Mouse (Mus musculus) heart, embryonic 15.5 days (tissue): Measurements from ENCODE around the gene Rtn4r. TPM values are rescaled to one million over a fixed set of nuclear protein-coding genes. Genes with fewer than 3 reads are reported as not detected.

Source experiments
- ATAC-seq: fragments of 200-750 bp; cut with Nextera tagmentation; replicated peaks from 2 replicates; pipeline ENCODE4 v1.8.0; 2017; ENCODE audit warnings: low read depth, moderate TSS enrichment; ENCODE audit not compliant: insufficient number of reproducible peaks, insufficient read depth, low FRiP score
- H3K27ac ChIP-seq: fragments of 300-500 bp; sonication (generic); 2 replicates; pipeline ENCODE4 v1.5.1; 2015; ENCODE audit warnings: mild to moderate bottlenecking, inconsistent platforms
- H3K27me3 ChIP-seq: fragments of 300-500 bp; sonication (generic); 2 replicates; pipeline ENCODE4 v1.6.1; 2015; ENCODE audit warnings: inconsistent platforms
- H3K36me3 ChIP-seq: fragments of 300-500 bp; sonication (generic); 2 replicates; pipeline ENCODE4 v1.6.1; 2015; ENCODE audit warnings: mild to moderate bottlenecking, inconsistent platforms
- H3K4me1 ChIP-seq: fragments of 300-500 bp; sonication (generic); replicated peaks from 2 replicates; pipeline ENCODE4 v1.6.1; 2015; ENCODE audit warnings: inconsistent platforms
- H3K4me2 ChIP-seq: fragments of 300-500 bp; sonication (generic); 2 replicates; pipeline ENCODE4 v1.6.1; 2015; ENCODE audit warnings: inconsistent platforms, mild to moderate bottlenecking, moderate library complexity
- H3K4me3 ChIP-seq: fragments of 300-500 bp; sonication (generic); 2 replicates; pipeline ENCODE4 v1.5.1; 2015; ENCODE audit warnings: mild to moderate bottlenecking, inconsistent platforms
- H3K9ac ChIP-seq: fragments of 300-500 bp; sonication (generic); 2 replicates; pipeline ENCODE4 v1.6.1; 2015; ENCODE audit warnings: mild to moderate bottlenecking, inconsistent platforms
- H3K9me3 ChIP-seq: fragments of 300-500 bp; sonication (generic); replicated peaks from 2 replicates; pipeline ENCODE4 v1.6.1; 2016; ENCODE audit warnings: inconsistent platforms
- WGBS: fragments of 180-500 bp; shearing (Covaris S2); methylation state at CpG from one replicate; pipeline ENCODE4 v1.1.7; 2015; ENCODE audit warnings: mixed read lengths; 5-methylcytosine and 5-hydroxymethylcytosine counted together
- polyA plus RNA-seq: library from polyadenylated mRNA; unstranded; fragments of >200 nt; fragmentation: Nextera tagmentation; extraction: Ambion mirVana; gene quantifications from 2 replicates; pipeline ENCODE4 v1.2.1, GENCODE M21; 2015

Gene Rtn4r
- polyA plus RNA-seq, 1 experiment from 2014 or later = 0.60 TPM

DNA sequence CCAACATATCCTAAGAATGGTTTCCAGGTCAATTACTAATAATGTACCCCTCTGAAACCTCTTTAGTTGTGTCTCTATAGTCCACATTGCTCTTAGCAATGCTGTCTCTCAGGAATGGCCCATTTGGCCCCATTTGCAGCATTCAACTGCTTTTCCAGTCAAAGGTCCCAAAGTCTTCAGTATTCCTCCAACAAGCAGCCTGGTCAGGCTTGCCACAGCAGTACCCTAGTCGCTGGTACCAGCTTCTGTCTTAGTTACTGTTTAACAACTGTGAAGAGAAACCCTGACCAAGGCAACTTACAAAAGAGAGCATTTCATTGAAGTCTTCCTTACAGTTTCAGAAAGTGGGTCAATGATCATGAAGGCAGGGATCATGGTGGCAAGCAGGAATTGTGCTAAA is 24.1 kb upstream of the Rtn4r start:
- ATAC-seq = no peak
- H3K9ac ChIP-seq = no peak overlapping the region
- WGBS = 78% methylated on average over 1 of the region's 1 CpGs
- no peaks in the 10 kb centered on the region for H3K36me3 ChIP-seq
- H3K27ac ChIP-seq = no peak overlapping the region
- H3K9me3 ChIP-seq = no peaks in the 10 kb centered on the region
- H3K4me2 ChIP-seq = no peak overlapping the region
- H3K4me3 ChIP-seq = no peak overlapping the region
- H3K4me1 ChIP-seq = peaks cover 10% of the 10 kb centered on the region
- no peaks in the 10 kb centered on the region for H3K27me3 ChIP-seq

DNA sequence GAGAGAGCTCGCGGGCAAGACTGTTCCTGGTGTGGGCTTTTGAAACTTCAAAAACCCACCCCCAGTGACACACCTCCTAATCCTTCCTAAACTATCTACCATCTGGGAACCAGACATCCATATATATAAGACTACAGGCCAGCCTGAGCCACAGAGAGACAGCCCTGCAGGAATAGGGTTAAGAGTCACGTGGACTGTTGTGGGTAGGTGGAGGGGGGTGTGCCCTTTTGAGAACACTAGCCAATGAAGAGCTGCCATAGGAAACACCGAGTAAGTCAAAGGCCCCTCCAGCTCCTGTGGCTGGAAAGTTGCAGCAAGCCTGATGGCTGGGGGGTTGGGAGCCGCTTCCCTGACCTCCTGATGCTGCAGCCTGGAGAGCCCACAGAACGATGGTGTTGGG is 23.6 kb upstream of the Rtn4r start:
- 32% methylated on average over 6 of the region's 6 CpGs for WGBS
- no peaks in the 10 kb centered on the region for H3K27me3 ChIP-seq
- no peak overlapping the region for H3K4me2 ChIP-seq
- no peaks in the 10 kb centered on the region for H3K36me3 ChIP-seq
- no peak overlapping the region for H3K9ac ChIP-seq
- H3K9me3 ChIP-seq = no peaks in the 10 kb centered on the region
- ATAC-seq = no peak
- no peak overlapping the region for H3K27ac ChIP-seq
- peaks cover 10% of the 10 kb centered on the region for H3K4me1 ChIP-seq
- no peak overlapping the region for H3K4me3 ChIP-seq

DNA sequence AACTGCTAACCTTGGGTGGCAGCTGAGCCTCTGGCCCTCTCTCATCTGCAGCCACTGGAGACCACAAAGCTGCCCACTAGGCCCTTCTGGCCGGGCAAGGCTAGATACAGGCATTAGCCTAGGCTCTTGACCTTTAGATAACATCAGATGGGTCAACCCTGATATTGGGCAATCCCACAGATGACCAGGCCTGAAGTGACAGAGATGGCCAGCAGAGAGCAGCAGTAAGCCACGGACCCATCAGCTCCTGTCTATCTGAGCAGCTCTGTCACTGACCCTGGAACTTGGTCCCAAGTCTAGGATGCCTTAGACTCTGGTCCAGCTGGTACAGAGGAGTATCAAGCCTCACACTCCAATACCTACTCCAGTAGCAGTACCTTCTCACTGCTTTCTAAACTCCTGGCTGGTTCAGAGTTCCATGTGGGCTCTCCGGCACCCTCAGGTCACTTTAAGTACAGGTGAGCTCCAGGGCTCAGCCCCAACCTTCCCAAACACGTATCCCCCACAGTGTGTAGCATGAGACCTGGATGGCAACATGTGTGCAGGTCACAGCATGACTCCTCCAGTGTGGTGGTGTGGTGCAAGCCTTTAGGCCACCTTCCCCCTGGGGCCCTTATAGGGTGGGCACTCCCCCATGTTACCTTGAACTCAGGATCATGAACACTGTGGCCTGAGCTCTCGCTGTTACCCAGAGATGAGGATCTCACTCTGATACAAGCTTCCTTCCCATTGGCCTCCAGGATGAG is 19.0 kb upstream of the Rtn4r start:
- Histone ChIP-seq H3K4me2 (no peak overlapping the region), H3K9me3 (0 out of 2 replicates have a peak, but pooled peaks cover 5% of the 10 kb centered on the region), H3K36me3 (no peaks in the 10 kb centered on the region), H3K27ac (no peak overlapping the region), H3K4me3 (no peak overlapping the region), H3K27me3 (no peaks in the 10 kb centered on the region), H3K4me1 (peaks cover 10% of the 10 kb centered on the region), H3K9ac (no peak overlapping the region)
- WGBS = 46% methylated on average over 5 of the region's 5 CpGs
- ATAC-seq = peak; percentile 36; the same call in 1 of the 2 replicates

DNA sequence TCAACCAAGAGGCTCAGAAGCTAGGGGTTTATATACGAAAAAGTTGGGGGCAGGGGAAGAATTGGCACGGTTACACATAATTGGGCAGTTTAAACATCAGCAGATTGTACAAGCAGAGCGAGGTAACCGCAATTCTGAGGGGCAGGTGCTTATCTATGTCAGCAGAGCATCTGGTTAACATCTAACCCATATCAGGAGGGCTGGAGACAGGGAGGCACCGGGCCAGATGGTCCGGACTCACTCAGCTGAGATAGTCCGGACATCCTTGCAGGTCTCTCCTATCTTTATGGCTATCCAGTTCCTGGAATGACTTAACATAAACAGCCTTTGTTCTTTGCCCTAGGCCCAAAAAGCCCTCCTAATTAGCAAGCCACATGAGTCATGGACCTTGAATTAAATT is 16.4 kb upstream of the Rtn4r start:
- Histone ChIP-seq H3K9me3 (0 out of 2 replicates have a peak, but pooled peaks cover 5% of the 10 kb centered on the region), H3K4me1 (peaks cover 10% of the 10 kb centered on the region), H3K27ac (no peak overlapping the region), H3K4me2 (no peak overlapping the region), H3K36me3 (no peaks in the 10 kb centered on the region), H3K27me3 (peaks cover 7% of the 10 kb centered on the region; the same call in 1 of the 2 replicates), H3K4me3 (no peak overlapping the region), H3K9ac (no peak overlapping the region)
- no peak for ATAC-seq
- 66% methylated on average over 7 of the region's 7 CpGs for WGBS

DNA sequence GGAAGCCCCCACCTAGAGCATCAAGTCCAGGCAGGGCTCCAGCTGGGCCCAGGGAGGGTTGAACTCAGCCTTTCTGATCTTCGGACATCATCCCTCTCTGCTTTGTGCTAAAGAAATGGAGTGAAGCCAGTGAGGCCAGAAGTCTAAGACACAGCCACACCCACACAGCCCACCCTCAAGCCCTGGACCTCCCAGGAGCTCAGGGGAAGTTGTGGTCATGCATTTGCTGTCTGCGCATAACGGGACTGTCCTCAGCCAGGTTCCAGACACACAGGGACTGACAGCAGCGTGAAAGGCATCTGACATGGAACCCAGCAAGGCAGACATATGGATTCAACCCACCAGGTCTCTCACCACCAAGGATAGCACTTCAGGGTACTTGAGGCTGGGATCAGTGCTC is 11.0 kb upstream of the Rtn4r start:
- Histone ChIP-seq H3K4me1 (no peaks in the 10 kb centered on the region), H3K4me3 (no peak overlapping the region), H3K9me3 (no peaks in the 10 kb centered on the region), H3K9ac (no peak overlapping the region), H3K27me3 (peaks cover 7% of the 10 kb centered on the region; the same call in 1 of the 2 replicates), H3K4me2 (no peak overlapping the region), H3K27ac (no peak overlapping the region), H3K36me3 (no peaks in the 10 kb centered on the region)
- WGBS = 79% methylated on average over 4 of the region's 4 CpGs
- no peak for ATAC-seq

DNA sequence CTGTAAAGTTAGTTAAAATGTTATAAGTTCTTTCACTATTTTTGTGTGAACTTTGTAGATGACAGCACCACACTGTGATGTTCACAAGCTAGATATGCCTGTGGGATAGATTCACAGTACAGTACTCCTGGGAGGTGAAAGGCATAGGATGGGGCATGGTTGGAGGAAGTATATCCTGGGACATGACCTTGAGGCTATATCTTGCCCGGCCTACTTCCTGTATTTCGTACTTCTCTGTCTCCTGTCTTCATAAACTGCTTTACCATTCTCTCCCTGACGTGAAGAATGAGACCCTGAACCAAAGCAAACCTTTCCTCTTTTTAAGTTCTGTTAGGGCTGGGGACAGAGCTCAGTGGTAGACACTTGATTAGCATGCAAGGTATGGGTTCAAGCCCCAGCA is 9.2 kb upstream of the Rtn4r start:
- H3K9me3 ChIP-seq = no peaks in the 10 kb centered on the region
- H3K4me3 ChIP-seq = no peak overlapping the region
- peaks cover 11% of the 10 kb centered on the region for H3K27me3 ChIP-seq
- no peak overlapping the region for H3K4me2 ChIP-seq
- no peaks in the 10 kb centered on the region for H3K36me3 ChIP-seq
- H3K4me1 ChIP-seq = no peaks in the 10 kb centered on the region
- H3K27ac ChIP-seq = no peak overlapping the region
- H3K9ac ChIP-seq = no peak overlapping the region
- no peak for ATAC-seq
- WGBS = 63% methylated on average over 3 of the region's 3 CpGs

DNA sequence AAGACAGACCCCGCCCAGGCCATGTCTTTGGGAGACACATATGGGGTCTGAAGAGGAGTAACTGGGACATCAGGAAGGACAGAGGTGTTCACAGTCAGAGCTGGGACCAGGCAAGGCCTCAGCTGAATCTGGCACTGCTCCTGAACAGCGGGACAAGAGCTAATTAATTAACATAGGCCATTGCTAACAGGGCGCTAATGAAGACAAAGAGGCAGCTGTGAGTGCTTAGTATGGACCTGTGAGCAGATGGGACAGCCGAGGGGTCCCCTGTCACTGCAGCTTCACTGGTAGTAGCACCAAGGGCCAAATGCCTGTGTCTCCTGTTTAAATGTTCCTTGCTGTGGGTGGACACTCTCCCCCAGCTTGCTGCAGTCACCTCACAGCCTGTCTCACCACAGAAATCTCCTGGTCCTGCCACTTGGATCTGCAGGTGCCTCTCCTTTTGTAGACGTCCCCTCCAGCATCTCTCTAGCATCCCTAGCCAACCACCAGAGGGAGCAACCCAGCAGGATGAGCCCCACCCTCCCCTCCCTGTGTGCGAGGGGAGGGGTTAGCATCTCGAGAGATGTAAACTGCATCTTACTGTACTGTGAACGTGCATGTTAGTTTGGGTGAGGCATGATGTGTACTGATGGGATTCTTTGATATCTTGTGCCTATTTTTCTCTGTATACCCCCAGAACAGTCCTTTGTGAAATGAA is 8.3 kb upstream of the Rtn4r start:
- no peak overlapping the region for H3K4me2 ChIP-seq
- H3K4me3 ChIP-seq = no peak overlapping the region
- H3K4me1 ChIP-seq = no peaks in the 10 kb centered on the region
- no peak overlapping the region for H3K27ac ChIP-seq
- peaks cover 15% of the 10 kb centered on the region for H3K27me3 ChIP-seq
- WGBS = 20% methylated on average over 8 of the region's 8 CpGs
- ATAC-seq = no peak
- no peak overlapping the region for H3K9ac ChIP-seq
- no peaks in the 10 kb centered on the region for H3K36me3 ChIP-seq
- H3K9me3 ChIP-seq = no peaks in the 10 kb centered on the region

DNA sequence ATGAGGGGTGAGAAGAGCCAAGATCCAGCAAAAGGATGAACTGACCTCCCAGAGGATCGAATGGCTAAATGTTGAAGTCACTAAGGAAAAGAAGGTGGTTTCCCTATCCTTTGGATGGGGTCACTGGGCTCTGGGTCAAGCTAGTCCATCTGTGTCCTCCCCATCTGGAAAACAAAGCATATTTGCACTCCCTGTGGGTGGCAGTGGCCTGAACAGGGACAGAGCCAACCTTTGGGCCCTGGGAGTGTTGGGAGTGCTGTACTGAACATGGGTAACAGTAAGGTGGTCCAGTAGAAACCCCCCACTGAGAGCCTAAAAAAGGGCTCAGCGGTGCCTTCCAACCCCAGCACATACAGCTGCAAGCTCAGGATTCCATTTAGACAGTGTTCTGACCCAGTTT is 4.7 kb upstream of the Rtn4r start:
- no peak overlapping the region for H3K4me3 ChIP-seq
- H3K4me1 ChIP-seq = peaks cover 13% of the 10 kb centered on the region
- no peak overlapping the region for H3K27ac ChIP-seq
- no peak overlapping the region for H3K9ac ChIP-seq
- H3K27me3 ChIP-seq = peaks cover 39% of the 10 kb centered on the region
- 62% methylated on average over 2 of the region's 2 CpGs for WGBS
- H3K36me3 ChIP-seq = no peaks in the 10 kb centered on the region
- H3K9me3 ChIP-seq = no peaks in the 10 kb centered on the region
- ATAC-seq = no peak
- no peak overlapping the region for H3K4me2 ChIP-seq

DNA sequence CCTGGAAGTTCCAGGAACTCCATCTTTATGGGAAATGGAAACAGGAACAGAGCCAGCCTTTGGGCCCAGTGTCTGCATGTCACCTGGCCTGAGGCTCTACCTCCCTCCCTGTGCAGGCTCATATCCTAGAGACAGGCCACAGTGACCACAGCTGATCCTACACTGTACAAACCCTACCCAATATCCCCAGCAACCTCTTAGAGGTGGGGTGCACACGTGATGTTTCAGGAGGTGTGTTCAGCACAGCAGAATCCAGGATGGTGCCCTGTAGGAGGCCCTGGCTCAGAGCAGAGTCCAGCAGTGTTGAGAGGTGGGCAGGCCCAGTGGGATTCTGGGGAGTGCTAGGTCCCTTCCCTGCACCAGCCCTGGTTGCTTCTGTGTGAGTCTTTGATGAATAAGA is 4.0 kb upstream of the Rtn4r start:
- no peak for ATAC-seq
- peaks cover 17% of the 10 kb centered on the region for H3K4me1 ChIP-seq
- peaks cover 47% of the 10 kb centered on the region for H3K27me3 ChIP-seq
- no peaks in the 10 kb centered on the region for H3K36me3 ChIP-seq
- no peak overlapping the region for H3K9ac ChIP-seq
- H3K27ac ChIP-seq = no peak overlapping the region
- no peaks in the 10 kb centered on the region for H3K9me3 ChIP-seq
- no peak overlapping the region for H3K4me3 ChIP-seq
- WGBS = 22% methylated on average over 1 of the region's 1 CpGs
- H3K4me2 ChIP-seq = no peak overlapping the region

DNA sequence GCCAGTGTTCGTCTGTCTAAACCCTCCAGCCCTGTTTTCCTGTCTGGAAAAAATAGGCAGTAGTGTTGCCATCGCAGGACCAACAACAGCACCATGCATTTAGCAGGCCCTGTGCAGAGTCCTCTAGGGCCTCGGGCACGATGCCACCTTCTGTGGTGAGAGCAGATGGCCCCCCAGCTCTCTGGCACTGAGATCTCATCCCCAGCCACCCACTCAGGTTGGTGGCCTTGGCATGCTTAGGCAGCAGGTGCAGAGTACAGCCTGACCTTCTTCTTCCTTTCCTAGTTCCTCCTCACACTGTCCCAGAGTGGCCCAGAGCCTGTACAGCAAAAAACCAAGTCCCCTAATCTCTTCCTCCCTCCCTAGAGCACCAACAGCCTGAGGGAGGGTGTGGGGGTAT is 3.4 kb upstream of the Rtn4r start:
- Histone ChIP-seq H3K36me3 (no peaks in the 10 kb centered on the region), H3K9ac (no peak overlapping the region), H3K27me3 (peaks cover 52% of the 10 kb centered on the region), H3K4me2 (no peak overlapping the region), H3K27ac (no peak overlapping the region), H3K4me1 (peaks cover 17% of the 10 kb centered on the region), H3K9me3 (no peaks in the 10 kb centered on the region), H3K4me3 (no peak overlapping the region)
- ATAC-seq = no peak
- 72% methylated on average over 4 of the region's 4 CpGs for WGBS

DNA sequence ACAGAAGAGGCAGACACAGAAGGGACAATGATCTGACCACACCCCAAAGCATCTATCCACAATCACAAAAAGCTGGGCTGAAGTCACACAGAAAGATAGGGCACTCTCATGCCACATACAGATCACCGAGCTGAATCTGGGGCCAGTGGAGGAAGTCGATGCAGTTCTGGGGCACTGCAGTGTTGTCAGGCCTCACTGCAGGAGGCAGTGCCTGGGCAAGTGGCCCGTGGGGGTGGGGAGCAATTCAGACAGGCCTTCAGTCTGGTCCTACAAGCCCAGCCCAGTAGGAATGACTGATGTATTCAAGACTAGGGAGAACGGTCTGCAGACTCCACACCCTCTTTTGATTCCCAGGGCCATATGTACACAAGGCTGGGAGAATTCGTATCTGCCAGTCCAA is 2.8 kb upstream of the Rtn4r start:
- H3K4me2 ChIP-seq = no peak overlapping the region
- H3K9ac ChIP-seq = no peak overlapping the region
- peaks cover 58% of the 10 kb centered on the region for H3K27me3 ChIP-seq
- H3K4me1 ChIP-seq = peaks cover 17% of the 10 kb centered on the region
- no peaks in the 10 kb centered on the region for H3K36me3 ChIP-seq
- no peak overlapping the region for H3K4me3 ChIP-seq
- H3K9me3 ChIP-seq = no peaks in the 10 kb centered on the region
- no peak for ATAC-seq
- WGBS = 27% methylated on average over 5 of the region's 5 CpGs
- no peak overlapping the region for H3K27ac ChIP-seq

DNA sequence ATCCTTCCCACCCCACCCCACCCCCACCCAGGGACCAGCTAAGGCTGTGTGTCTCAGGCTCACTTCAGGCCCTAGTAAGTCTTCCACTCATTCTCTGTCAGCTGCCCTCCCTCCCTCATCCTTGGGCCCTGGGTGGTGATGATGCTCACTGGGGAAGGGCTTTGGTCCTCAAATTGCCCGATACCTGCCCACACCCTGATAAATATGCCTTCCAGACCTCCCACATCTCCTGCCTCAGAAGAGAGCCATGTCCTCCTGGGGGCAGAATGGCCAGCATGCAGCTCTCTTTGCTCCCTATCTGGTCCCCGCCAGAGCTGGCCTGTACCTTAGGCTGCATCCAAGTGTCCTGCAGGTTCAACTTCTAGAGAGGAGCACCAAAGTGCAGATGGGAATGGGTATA is 2.3 kb upstream of the Rtn4r start:
- ATAC-seq = no peak
- peaks cover 17% of the 10 kb centered on the region for H3K4me1 ChIP-seq
- no peaks in the 10 kb centered on the region for H3K36me3 ChIP-seq
- H3K9me3 ChIP-seq = no peaks in the 10 kb centered on the region
- no peak overlapping the region for H3K4me2 ChIP-seq
- H3K4me3 ChIP-seq = no peak overlapping the region
- peaks cover 59% of the 10 kb centered on the region for H3K27me3 ChIP-seq
- 85% methylated on average over 2 of the region's 2 CpGs for WGBS
- no peak overlapping the region for H3K27ac ChIP-seq
- no peak overlapping the region for H3K9ac ChIP-seq
